Mouse (Mus musculus) CH12.LX (cell line): ENCODE measurements at regions not wholly inside any gene's neighbourhood (a gene's known extent, or its start where the extent isn't known, plus 50 kb on each side); places are given as distances from the start of the nearest gene placed in this dataset.

ENCODE experiments used
- DNase-seq: peaks from one replicate; pipeline ENCODE4 v3.0.0-alpha.2; 2013; ENCODE audit errors: extremely low read depth
- H3K27ac ChIP-seq: 2 replicates; pipeline ENCODE4 v1.5.1; 2012; ENCODE audit warnings: low read depth, mild to moderate bottlenecking, control low read depth, moderate library complexity; ENCODE audit not compliant: insufficient read depth
- H3K27me3 ChIP-seq: replicated peaks from 2 replicates; pipeline ENCODE3; 2012; ENCODE audit warnings: inconsistent platforms
- H3K36me3 ChIP-seq, 2 experiments: replicated peaks in 1 of 2; 2 replicates each; pipeline versions ENCODE3 to v1.6.1; 2012; ENCODE audit warnings: inconsistent platforms in 1 of 2, low read length in 1 of 2, mild to moderate bottlenecking in 1 of 2, mixed read lengths in 1 of 2, moderate library complexity in 1 of 2; ENCODE audit not compliant: control insufficient read depth in 1 of 2, insufficient read depth in 1 of 2
- H3K4me1 ChIP-seq, 2 experiments: 2 replicates each; pipeline ENCODE4 v1.6.1; 2012; ENCODE audit warnings: inconsistent platforms in 1 of 2, moderate library complexity in 1 of 2; ENCODE audit not compliant: insufficient read depth in 2 of 2, control insufficient read depth in 1 of 2
- H3K4me2 ChIP-seq: 2 replicates; pipeline ENCODE4 v1.6.1; 2012; ENCODE audit warnings: low read depth, mild to moderate bottlenecking, control low read depth; ENCODE audit not compliant: poor library complexity, insufficient read depth, severe bottlenecking
- H3K4me3 ChIP-seq, 3 experiments: fragments of 150-350 bp in 1 of 3; sonication (generic) in 1 of 3; replicated peaks in 1 of 3; 2 replicates each; pipeline versions ENCODE3 to v1.5.1; 2011 to 2012; ENCODE audit warnings: low read depth in 2 of 3, low read length in 2 of 3, mild to moderate bottlenecking in 2 of 3, moderate library complexity in 2 of 3, control low read depth in 1 of 3, improper control_type of control experiment in 1 of 3, inconsistent platforms in 1 of 3, mixed read lengths in 1 of 3; ENCODE audit not compliant: poor library complexity in 1 of 3
- H3K79me2 ChIP-seq: replicated peaks from 2 replicates; pipeline ENCODE4 v1.6.1; 2012; ENCODE audit warnings: mild to moderate bottlenecking, moderate library complexity; ENCODE audit not compliant: control insufficient read depth, poor library complexity, insufficient read depth, severe bottlenecking; ENCODE audit errors: extremely low read depth
- H3K9ac ChIP-seq: 2 replicates; pipeline ENCODE4 v1.6.1; 2012; ENCODE audit warnings: low read depth, mild to moderate bottlenecking, control low read depth, moderate library complexity; ENCODE audit not compliant: insufficient read depth
- H3K9me3 ChIP-seq: replicated peaks from 2 replicates; pipeline ENCODE3; 2012; ENCODE audit warnings: low read length, inconsistent platforms, mixed read lengths
- CHD1 ChIP-seq: IDR thresholded peaks from 2 replicates; pipeline ENCODE4 v1.6.1; 2012; ENCODE audit warnings: low read depth, low read length, improper control_type of control experiment, inconsistent platforms
- CHD2 ChIP-seq: IDR thresholded peaks from 2 replicates; pipeline ENCODE4 v1.6.1; 2011; ENCODE audit warnings: low read length, improper control_type of control experiment
- CTCF ChIP-seq, 2 experiments: IDR thresholded peaks in 1 of 2; conservative IDR thresholded peaks in 1 of 2; 2 replicates each; pipeline ENCODE4 v1.5.1; 2011 to 2012; ENCODE audit warnings: low read depth in 2 of 2, low read length in 2 of 2, improper control_type of control experiment in 1 of 2, inconsistent platforms in 1 of 2, mild to moderate bottlenecking in 1 of 2, moderate library complexity in 1 of 2
- E2F4 ChIP-seq: IDR thresholded peaks from 2 replicates; pipeline ENCODE4 v1.6.1; 2011; ENCODE audit warnings: low read depth, low read length, improper control_type of control experiment; ENCODE audit not compliant: insufficient replicate concordance
- GABPA ChIP-seq: IDR thresholded peaks from 2 replicates; pipeline ENCODE4 v1.6.1; 2012; ENCODE audit warnings: low read depth, low read length, improper control_type of control experiment, inconsistent platforms; ENCODE audit not compliant: insufficient replicate concordance
- HCFC1 ChIP-seq: IDR thresholded peaks from 2 replicates; pipeline ENCODE4 v1.6.1; 2012; ENCODE audit warnings: low read depth, mild to moderate bottlenecking, inconsistent platforms, low read length, improper control_type of control experiment
- MXI1 ChIP-seq: IDR thresholded peaks from 2 replicates; pipeline ENCODE4 v1.6.1; 2011; ENCODE audit warnings: mild to moderate bottlenecking, low read depth, low read length, improper control_type of control experiment
- PAX5 ChIP-seq: IDR thresholded peaks from 2 replicates; pipeline ENCODE4 v1.6.1; 2012; ENCODE audit warnings: low read length, inconsistent platforms, mixed read lengths
- POLR2AphosphoS2 ChIP-seq: IDR thresholded peaks from 2 replicates; pipeline ENCODE4 v1.6.1; 2011; ENCODE audit warnings: low read depth, low read length, improper control_type of control experiment
- RCOR1 ChIP-seq: conservative IDR thresholded peaks from 2 replicates; pipeline ENCODE4 v1.6.1; 2012; ENCODE audit warnings: low read depth, mild to moderate bottlenecking, inconsistent platforms, low read length, improper control_type of control experiment
- SIN3A ChIP-seq: IDR thresholded peaks from 2 replicates; pipeline ENCODE4 v1.6.1; 2012; ENCODE audit warnings: low read length, improper control_type of control experiment, inconsistent platforms
- TCF12 ChIP-seq: IDR thresholded peaks from 2 replicates; pipeline ENCODE4 v1.6.1; 2014; ENCODE audit warnings: low read depth, mild to moderate bottlenecking, inconsistent platforms, low read length, improper control_type of control experiment
- USF1 ChIP-seq: IDR thresholded peaks from 2 replicates; pipeline ENCODE4 v1.6.1; 2014; ENCODE audit warnings: low read depth, mild to moderate bottlenecking, inconsistent platforms, low read length, improper control_type of control experiment
- ZMIZ1 ChIP-seq: IDR thresholded peaks from 2 replicates; pipeline ENCODE4 v1.6.1; 2012; ENCODE audit warnings: low read depth, mild to moderate bottlenecking, inconsistent platforms, low read length, improper control_type of control experiment
- dilution Hi-C: fragments of 300-500 bp; cut with MboI; formaldehyde crosslinking; loops from 2 replicates; pipeline ENCODE4 v1.14.3; 2020; ENCODE audit warnings: low sequenced_read_pairs; ENCODE audit not compliant: extremely low pct_unique_long_range_greater_than_20kb, extremely low pct_ligation_motif_present
- in situ Hi-C: fragments of 300-500 bp; cut with MboI; formaldehyde crosslinking; loops from 3 replicates; pipeline ENCODE4 v1.14.3; 2019; ENCODE audit warnings: low sequenced_read_pairs, low pct_ligation_motif_present, low pct_unique_long_range_greater_than_20kb, mixed read lengths

DNA sequence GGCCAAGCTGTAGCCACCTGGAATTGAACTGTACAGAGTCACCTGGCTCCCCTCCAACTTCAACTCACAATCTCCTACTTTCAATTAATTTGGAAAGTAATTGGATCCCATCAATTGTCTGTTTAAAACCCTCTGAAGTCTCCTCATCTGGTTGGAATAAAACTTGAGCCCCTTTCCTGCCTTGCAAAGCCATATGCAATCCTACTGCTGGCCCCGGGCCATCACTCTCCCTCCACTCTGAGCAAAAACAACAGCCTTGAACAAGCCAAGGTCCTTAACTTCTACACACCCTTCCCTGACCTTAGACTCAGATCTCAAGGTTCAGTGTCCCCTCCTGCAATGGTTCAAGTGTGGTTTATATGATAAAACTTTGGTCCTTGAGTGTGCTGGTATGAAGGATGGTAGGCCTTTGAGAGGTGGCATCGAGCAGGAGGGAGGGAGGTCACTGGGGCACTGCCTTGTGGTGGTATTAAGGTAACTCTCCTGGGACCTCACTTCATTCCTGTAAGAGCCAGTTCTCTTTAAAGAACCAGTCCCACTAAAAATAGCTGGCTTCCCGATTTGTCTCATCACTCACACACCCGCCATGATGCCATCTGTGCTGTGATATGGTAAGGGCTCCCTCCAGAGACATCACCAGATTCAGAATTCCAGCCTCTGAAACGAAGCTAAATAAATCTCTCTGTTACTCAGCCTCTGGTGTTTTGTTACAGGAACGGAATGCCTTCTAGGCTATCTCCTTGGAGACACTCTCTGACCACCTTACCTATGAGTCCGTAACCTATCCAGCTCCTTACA, 112.0 kb upstream of the Zmiz1 start:
- in situ Hi-C loops = no loop called here

DNA sequence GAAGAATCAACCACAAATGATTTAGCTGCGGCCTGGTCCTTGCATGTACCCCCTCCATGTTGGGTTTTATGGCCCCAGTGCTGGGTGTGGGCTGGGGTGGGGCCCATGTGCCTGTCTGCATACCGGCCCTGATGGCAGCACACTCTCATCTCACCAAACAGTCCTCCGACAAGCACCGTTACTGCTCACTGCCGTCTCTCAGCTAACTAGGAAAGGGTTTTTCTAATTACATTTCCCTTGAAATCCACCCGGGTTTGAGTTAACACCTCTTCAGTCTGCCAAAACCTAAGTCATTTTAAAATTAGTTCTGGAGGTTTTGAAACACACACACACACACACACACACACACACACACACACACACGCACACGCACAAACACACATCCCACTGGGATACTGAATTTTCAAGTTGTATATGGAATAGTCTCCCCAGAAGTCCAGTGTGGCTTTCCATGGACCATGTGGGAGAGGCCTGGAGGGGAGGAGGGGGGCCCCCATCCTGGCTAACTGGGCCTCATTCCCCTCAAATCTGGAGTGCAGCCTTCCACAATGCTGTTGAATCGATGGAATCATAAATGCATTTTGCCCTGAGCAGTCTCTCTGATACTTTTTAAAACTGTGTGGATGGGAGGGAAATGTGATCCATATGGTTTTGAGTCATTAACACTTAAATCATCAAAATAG, 108.6 kb upstream of the Zmiz1 start:
- no peaks in the 10 kb centered on the region for H3K9me3 ChIP-seq
- dilution Hi-C loops (no loop called here), in situ Hi-C loops (no loop called here)

More for the DNA sequence above, 112.0 kb upstream of the Zmiz1 start:
- no peak overlapping the region for H3K27ac ChIP-seq
- dilution Hi-C loops = no loop called here
- no peaks in the 10 kb centered on the region for H3K36me3 ChIP-seq
- peaks cover 2 to 4% of the 10 kb centered on the region in 2 experiments; a peak in 2 of 4 replicates for H3K4me1 ChIP-seq
- no peak for DNase-seq
- H3K9ac ChIP-seq = no peak overlapping the region
- H3K4me2 ChIP-seq = no peak overlapping the region
- TF ChIP-seq TCF12 = no peak
- no peak for TF ChIP-seq MXI1
- no peak for TF ChIP-seq USF1
- no peak for TF ChIP-seq CHD1
- no peak for TF ChIP-seq GABPA
- TF ChIP-seq PAX5 = no peak
- TF ChIP-seq RCOR1 = no peak
- no peak for TF ChIP-seq POLR2AphosphoS2
- TF ChIP-seq CTCF (conservative IDR thresholded peaks at IDR 0.05 in 1 of 2, IDR thresholded peaks at IDR 0.05 in 1 of 2; ENCODE audit: low read depth in 2 of 2, low read length in 2 of 2) = no peak
- TF ChIP-seq E2F4 = no peak
- TF ChIP-seq SIN3A = no peak
- no peak for TF ChIP-seq CHD2
- no peaks in the 10 kb centered on the region for H3K79me2 ChIP-seq
- H3K9me3 ChIP-seq = no peaks in the 10 kb centered on the region
- H3K27me3 ChIP-seq = no peaks in the 10 kb centered on the region
- H3K4me3 ChIP-seq = no peak overlapping the region

More for the DNA sequence above, 108.6 kb upstream of the Zmiz1 start:
- no peak overlapping the region for H3K27ac ChIP-seq
- no peak for DNase-seq
- no peaks in the 10 kb centered on the region for H3K36me3 ChIP-seq
- H3K9ac ChIP-seq = no peak overlapping the region
- H3K27me3 ChIP-seq = peaks cover 1% of the 10 kb centered on the region
- TF ChIP-seq SIN3A = no peak
- TF ChIP-seq HCFC1 = no peak
- no peak for TF ChIP-seq POLR2AphosphoS2
- TF ChIP-seq ZMIZ1 = no peak
- no peak overlapping the region for H3K4me2 ChIP-seq
- H3K4me1 ChIP-seq = peaks cover 2 to 4% of the 10 kb centered on the region in 2 experiments; a peak in 2 of 4 replicates
- H3K79me2 ChIP-seq = no peaks in the 10 kb centered on the region
- no peak overlapping the region for H3K4me3 ChIP-seq
